Comparison of ENCODE assay signal across 9 mouse cellular contexts in the genomic region with DNA sequence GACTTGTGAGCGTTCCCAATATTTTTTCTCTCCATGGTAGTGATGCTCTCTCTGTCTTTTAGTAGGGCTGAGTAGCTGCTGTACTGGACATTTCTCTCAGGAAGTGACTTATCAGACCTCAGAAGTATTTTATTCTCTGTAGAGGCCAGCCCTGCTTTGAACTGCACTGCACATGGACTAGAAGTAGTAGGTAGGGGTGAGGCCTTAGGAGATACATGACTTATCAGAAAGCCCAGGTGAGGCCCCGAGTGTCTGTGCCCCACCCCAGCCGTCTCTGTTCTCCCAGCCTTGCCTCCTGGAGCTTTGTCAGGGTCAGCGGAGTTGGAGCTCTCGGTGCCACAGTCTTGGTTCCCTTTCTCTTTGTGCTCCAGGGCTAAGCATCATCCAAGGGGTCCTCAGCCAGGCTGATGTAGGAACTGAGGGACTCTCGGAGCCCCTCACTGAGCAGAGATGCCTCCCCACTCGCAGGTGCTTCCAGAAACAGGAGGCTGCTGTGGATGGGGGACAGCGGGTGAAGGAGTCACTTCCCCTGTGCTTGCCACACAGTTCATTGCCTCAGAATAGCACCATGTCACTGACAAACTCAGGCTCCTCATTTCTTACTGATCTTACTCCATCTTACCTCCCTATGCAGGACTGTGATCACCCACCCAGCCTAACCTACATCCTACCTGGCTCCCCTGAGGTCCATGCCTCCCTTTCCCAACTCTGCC.
"Had no signal": no experiment of that assay in that cellular context is flagged by ENCODE, and none has a peak within 500 bp of the region (broad histone marks: within the 10 kb centered on the region; RNA-seq: fewer than 3 reads in every experiment).

No protein-coding gene starts in this region.

- H3K9me3 ChIP-seq: intestine, embryonic 15.5 days; limb, embryonic 12.5 days; midbrain, embryonic 10.5 days; neural tube, embryonic 15.5 days had no signal

- ATAC-seq: intestine, embryonic 15.5 days had no signal

- H3K4me2 ChIP-seq: intestine, embryonic 15.5 days; limb, embryonic 12.5 days; lung, embryonic 14.5 days; neural tube, embryonic 15.5 days had no signal

- H3K9ac ChIP-seq: intestine, embryonic 15.5 days; limb, embryonic 12.5 days; lung, embryonic 14.5 days; neural tube, embryonic 15.5 days had no signal

- H3K4me3 ChIP-seq: intestine, embryonic 15.5 days; left cerebral cortex, adult 2 months; limb, embryonic 12.5 days; midbrain, embryonic 10.5 days; myocyte; neural tube, embryonic 15.5 days had no signal

- DNase-seq: right cerebral cortex, adult 18-20 months had no signal

- H3K27ac ChIP-seq: intestine, embryonic 15.5 days; left cerebral cortex, adult 2 months; limb, embryonic 12.5 days; macrophage; midbrain, embryonic 10.5 days; neural tube, embryonic 15.5 days had no signal

- H3K4me1 ChIP-seq: limb, embryonic 12.5 days; midbrain, embryonic 10.5 days had no signal

- H3K27me3 ChIP-seq: intestine, embryonic 15.5 days; limb, embryonic 12.5 days; neural tube, embryonic 15.5 days had no signal
